Mouse (Mus musculus) central nervous system, embryonic 14 days (tissue): ENCODE results near the gene Eif2s1. TPM values are rescaled to one million over a fixed set of nuclear protein-coding genes. Genes with fewer than 3 reads are reported as not detected.

Source experiments
- polyA plus RNA-seq: library from polyadenylated mRNA; depleted of rRNA; stranded (reverse); fragments of >200 nt; gene quantifications from 2 replicates; pipeline ENCODE4 v1.2.3, GENCODE M21; 2012; rRNA removed

The Eif2s1 gene
- 50.4 and 57.5 TPM in 2 replicates for polyA plus RNA-seq

GRCm38 (mm10) chr12:78861496-78862253 lies at the start of gene Eif2s1, which contains the start of gene Atp6v1d:
TSS of gene Eif2s1 (plus strand) at chr12:78861819.
TSS of gene Atp6v1d (minus strand) at chr12:78861638.

GRCm38 (mm10) chr12:78906707-78907162 lies 45.1 kb downstream of the Eif2s1 start, which contains the start of gene Plek2:
TSS of gene Plek2 (minus strand) at chr12:78906964.

Other genes starting within 250 kb of the Eif2s1 start
- 0.36 TPM in 2 replicates for gene Fam71d, start 170.3 kb upstream of the Eif2s1 start, polyA plus RNA-seq
- 7.5 and 7.8 TPM in 2 replicates for gene Mpp5, start 112.9 kb upstream of the Eif2s1 start, polyA plus RNA-seq
- gene Atp6v1d, start 181 bp upstream of the Eif2s1 start, polyA plus RNA-seq, result 68.9 and 75.9 TPM in 2 replicates
- 0.41 and 0.85 TPM in 2 replicates for gene Plek2, start 45.1 kb downstream of the Eif2s1 start, polyA plus RNA-seq
- 52.8 and 55.1 TPM in 2 replicates for gene Tmem229b, start 145.8 kb downstream of the Eif2s1 start, polyA plus RNA-seq
- gene Plekhh1, start 167.3 kb downstream of the Eif2s1 start, polyA plus RNA-seq, result 6.0 and 6.2 TPM in 2 replicates
- 16.5 and 16.9 TPM in 2 replicates for gene Pigh, start 227.8 kb downstream of the Eif2s1 start, polyA plus RNA-seq